Mouse (Mus musculus) brain, embryonic 14.5 days (tissue): ENCODE data around the gene Lgmn.

Experiments used
- CTCF ChIP-seq: fragments of 200-500 bp; IDR thresholded peaks from 2 replicates; pipeline ENCODE4 v1.5.1; 2012; ENCODE audit warnings: inconsistent platforms, mild to moderate bottlenecking, moderate library complexity, borderline replicate concordance; ENCODE audit not compliant: insufficient read depth, insufficient read length; ENCODE audit errors: extremely low read depth
- POLR2A ChIP-seq: fragments of 200-500 bp; IDR thresholded peaks from 2 replicates; pipeline ENCODE4 v1.6.1; 2012; ENCODE audit warnings: mild to moderate bottlenecking, inconsistent platforms, borderline replicate concordance; ENCODE audit not compliant: poor library complexity, insufficient read depth, insufficient read length, severe bottlenecking; ENCODE audit errors: extremely low read depth

DNA sequence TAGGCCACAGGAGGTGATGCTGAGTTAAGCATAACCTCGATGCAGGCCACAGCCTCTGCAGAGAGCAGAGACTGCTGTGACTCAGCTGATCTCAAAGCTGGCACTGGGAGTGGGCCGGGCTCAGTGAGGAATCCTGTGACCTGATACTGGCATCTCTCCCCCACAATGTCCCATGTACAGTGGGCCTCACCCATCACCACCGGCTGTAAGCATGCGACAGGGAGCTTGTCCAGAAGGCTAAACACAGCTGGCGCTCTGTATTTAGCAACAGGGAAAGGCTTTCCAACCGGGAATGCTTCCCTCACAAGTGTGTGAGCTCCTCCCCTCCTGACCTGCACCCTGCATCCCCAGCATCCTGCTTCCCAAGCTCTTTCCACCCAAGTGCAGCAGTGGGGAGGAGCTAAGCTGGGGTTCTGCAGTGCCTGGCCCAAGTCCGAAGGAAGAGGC lies 23.2 kb downstream of the Lgmn start:
- no peak for TF ChIP-seq CTCF
- no peak for TF ChIP-seq POLR2A
